Mouse (Mus musculus): ENCODE data around the gene Oaz1. TPM values are rescaled to one million over a fixed set of nuclear protein-coding genes. Genes with fewer than 3 reads are reported as not detected.

Oaz1 gene
- polyA plus RNA-seq, 1 experiment from 2014 or later, result 1,847 TPM

MicroRNA genes within 50 kb of the gene (microRNA counts, 519-probe panel; counts per million panel counts)
- 171 counts per million, percentile 57 among the panel's probes with 10 or more counts for microRNA mmu-miR-1982

Small RNAs within 50 kb of the gene (microRNA-seq; reads per million reads assigned to microRNA genes)
- 3.6 reads per million, percentile 7 among the genes with 10 or more reads in this experiment for gene Mir1982

Other genes with a start within 250 kb of the Oaz1 start
- gene Klf16, start 249.3 kb upstream of the Oaz1 start, polyA plus RNA-seq (2014; fragmentation: Nextera tagmentation; extraction: Ambion mirVana), result 4.5 and 5.5 TPM in 2 replicates
- gene Abhd17a, start 236.3 kb upstream of the Oaz1 start, polyA plus RNA-seq (2014; fragmentation: Nextera tagmentation; extraction: Ambion mirVana), result 119 and 120 TPM in 2 replicates
- gene Scamp4, start 223.8 kb upstream of the Oaz1 start, polyA plus RNA-seq (2014; fragmentation: Nextera tagmentation; extraction: Ambion mirVana), result 72.1 and 77.7 TPM in 2 replicates
- gene Adat3, start 223.8 kb upstream of the Oaz1 start, polyA plus RNA-seq (2014; fragmentation: Nextera tagmentation; extraction: Ambion mirVana), result 8.0 and 10.9 TPM in 2 replicates
- 2.4 and 3.1 TPM in 2 replicates for gene Gm49322, start 220.6 kb upstream of the Oaz1 start, polyA plus RNA-seq (2014; fragmentation: Nextera tagmentation; extraction: Ambion mirVana)
- 117 TPM in 2 replicates for gene Csnk1g2, start 203.8 kb upstream of the Oaz1 start, polyA plus RNA-seq (2014; fragmentation: Nextera tagmentation; extraction: Ambion mirVana)
- 71.1 and 78.8 TPM in 2 replicates for gene Btbd2, start 169.6 kb upstream of the Oaz1 start, polyA plus RNA-seq (2014; fragmentation: Nextera tagmentation; extraction: Ambion mirVana)
- gene Mknk2, start 148.5 kb upstream of the Oaz1 start, polyA plus RNA-seq (2014; fragmentation: Nextera tagmentation; extraction: Ambion mirVana), result 79.5 and 85.5 TPM in 2 replicates
- gene Mob3a, start 124.7 kb upstream of the Oaz1 start, polyA plus RNA-seq (2014; fragmentation: Nextera tagmentation; extraction: Ambion mirVana), result 58.9 and 60.3 TPM in 2 replicates
- 10.6 and 11.5 TPM in 2 replicates for gene Izumo4, start 124.5 kb upstream of the Oaz1 start, polyA plus RNA-seq (2014; fragmentation: Nextera tagmentation; extraction: Ambion mirVana)
- gene Ap3d1, start 84.4 kb upstream of the Oaz1 start, polyA plus RNA-seq (2014; fragmentation: Nextera tagmentation; extraction: Ambion mirVana), result 69.3 and 79.1 TPM in 2 replicates
- 23.9 and 24.3 TPM in 2 replicates for gene Dot1l, start 71.5 kb upstream of the Oaz1 start, polyA plus RNA-seq (2014; fragmentation: Nextera tagmentation; extraction: Ambion mirVana)
- 96.6 and 101 TPM in 2 replicates for gene Sf3a2, start 28.5 kb upstream of the Oaz1 start, polyA plus RNA-seq (2014; fragmentation: Nextera tagmentation; extraction: Ambion mirVana)
- gene Plekhj1, start 28.0 kb upstream of the Oaz1 start, polyA plus RNA-seq (2014; fragmentation: Nextera tagmentation; extraction: Ambion mirVana), result 150 and 153 TPM in 2 replicates
- not detected in 2 replicates for gene Amh, start 21.4 kb upstream of the Oaz1 start, polyA plus RNA-seq (2014; fragmentation: Nextera tagmentation; extraction: Ambion mirVana)
- 1.6 and 1.9 TPM in 2 replicates for gene Jsrp1, start 13.2 kb upstream of the Oaz1 start, polyA plus RNA-seq (2014; fragmentation: Nextera tagmentation; extraction: Ambion mirVana)
- 0.40 and 0.66 TPM in 2 replicates for gene Lingo3, start 17.4 kb downstream of the Oaz1 start, polyA plus RNA-seq (2014; fragmentation: Nextera tagmentation; extraction: Ambion mirVana)
- gene Lsm7, start 28.6 kb downstream of the Oaz1 start, polyA plus RNA-seq (2014; fragmentation: Nextera tagmentation; extraction: Ambion mirVana), result 305 and 307 TPM in 2 replicates
- gene Sppl2b, start 28.6 kb downstream of the Oaz1 start, polyA plus RNA-seq (2014; fragmentation: Nextera tagmentation; extraction: Ambion mirVana), result 31.2 and 34.2 TPM in 2 replicates
- 0.08 and 0.11 TPM in 2 replicates for gene Tmprss9, start 45.2 kb downstream of the Oaz1 start, polyA plus RNA-seq (2014; fragmentation: Nextera tagmentation; extraction: Ambion mirVana)
- 312 and 323 TPM in 2 replicates for gene Timm13, start 74.3 kb downstream of the Oaz1 start, polyA plus RNA-seq (2014; fragmentation: Nextera tagmentation; extraction: Ambion mirVana)
- 23.0 and 27.9 TPM in 2 replicates for gene Lmnb2, start 91.6 kb downstream of the Oaz1 start, polyA plus RNA-seq (2014; fragmentation: Nextera tagmentation; extraction: Ambion mirVana)
- 7.9 and 8.5 TPM in 2 replicates for gene Gadd45b, start 103.4 kb downstream of the Oaz1 start, polyA plus RNA-seq (2014; fragmentation: Nextera tagmentation; extraction: Ambion mirVana)
- 8.1 and 9.4 TPM in 2 replicates for gene Gng7, start 188.3 kb downstream of the Oaz1 start, polyA plus RNA-seq (2014; fragmentation: Nextera tagmentation; extraction: Ambion mirVana)
- gene Diras1, start 199.0 kb downstream of the Oaz1 start, polyA plus RNA-seq (2014; fragmentation: Nextera tagmentation; extraction: Ambion mirVana), result 4.2 and 4.7 TPM in 2 replicates
- gene Slc39a3, start 210.8 kb downstream of the Oaz1 start, polyA plus RNA-seq (2014; fragmentation: Nextera tagmentation; extraction: Ambion mirVana), result 13.3 and 14.5 TPM in 2 replicates
- 248 and 262 TPM in 2 replicates for gene Sgta, start 233.5 kb downstream of the Oaz1 start, polyA plus RNA-seq (2014; fragmentation: Nextera tagmentation; extraction: Ambion mirVana)
- 63.9 and 65.8 TPM in 2 replicates for gene Thop1, start 243.4 kb downstream of the Oaz1 start, polyA plus RNA-seq (2014; fragmentation: Nextera tagmentation; extraction: Ambion mirVana)

Data from neural tube, embryonic 11.5 days (tissue).